Mouse (Mus musculus): ENCODE results near the gene C1qtnf1.
A peak's percentile ranks its signal among the peaks of the same experiment; 100 is the strongest.

The C1qtnf1 gene

GRCm38 (mm10) chr11:118473842-118474500 is 46.0 kb downstream of the C1qtnf1 start:
- DNase-seq (ENCODE audit: low spot score): no peak

- no peak for DNase-seq (ENCODE audit: low spot score)
These were observed 47.6 kb downstream of the C1qtnf1 start for GRCm38 (mm10) chr11:118475496-118476083.

GRCm38 (mm10) chr11:118476396-118477373 is 48.7 kb downstream of the C1qtnf1 start, which contains the start of gene Engase:
Engase (plus strand) TSS chr11:118476829.
- DNase-seq (ENCODE audit: low spot score): peak; percentile 94

- DNase-seq (ENCODE audit: low spot score): no peak
These were observed 51.8 kb downstream of the C1qtnf1 start for GRCm38 (mm10) chr11:118479776-118480175.

- no peak for DNase-seq (ENCODE audit: low spot score)
These were observed 53.2 kb downstream of the C1qtnf1 start for GRCm38 (mm10) chr11:118481231-118481630.

- DNase-seq (ENCODE audit: low spot score): no peak
These were observed 53.7 kb downstream of the C1qtnf1 start for GRCm38 (mm10) chr11:118481751-118482150.

- DNase-seq (ENCODE audit: low spot score): no peak
These were observed 56.2 kb downstream of the C1qtnf1 start for GRCm38 (mm10) chr11:118484169-118484568.

GRCm38 (mm10) chr11:118485338-118485737 is 57.3 kb downstream of the C1qtnf1 start:
- no peak for DNase-seq (ENCODE audit: low spot score)

GRCm38 (mm10) chr11:118485780-118486179 is 57.8 kb downstream of the C1qtnf1 start:
- DNase-seq (ENCODE audit: low spot score): no peak

- DNase-seq (ENCODE audit: low spot score): no peak
These were observed 58.3 kb downstream of the C1qtnf1 start for GRCm38 (mm10) chr11:118486281-118486680.

GRCm38 (mm10) chr11:118486881-118487772 is 59.1 kb downstream of the C1qtnf1 start:
- DNase-seq (ENCODE audit: low spot score): no peak

GRCm38 (mm10) chr11:118488191-118488906 is 60.3 kb downstream of the C1qtnf1 start:
- no peak for DNase-seq (ENCODE audit: low spot score)

- no peak for DNase-seq (ENCODE audit: low spot score)
These were observed 60.9 kb downstream of the C1qtnf1 start for GRCm38 (mm10) chr11:118488907-118489270.

- DNase-seq (ENCODE audit: low spot score): peak; percentile 92
These were observed 62.7 kb downstream of the C1qtnf1 start for GRCm38 (mm10) chr11:118490566-118491218.

GRCm38 (mm10) chr11:118491230-118491629 is 63.2 kb downstream of the C1qtnf1 start:
- no peak for DNase-seq (ENCODE audit: low spot score)

GRCm38 (mm10) chr11:118493458-118493857 is 65.5 kb downstream of the C1qtnf1 start:
- no peak for DNase-seq (ENCODE audit: low spot score)

GRCm38 (mm10) chr11:118494001-118494737 is 66.2 kb downstream of the C1qtnf1 start:
- DNase-seq (ENCODE audit: low spot score): no peak

GRCm38 (mm10) chr11:118495065-118495464 is 67.1 kb downstream of the C1qtnf1 start:
- DNase-seq (ENCODE audit: low spot score): no peak

GRCm38 (mm10) chr11:118496066-118496689 is 68.2 kb downstream of the C1qtnf1 start:
- DNase-seq (ENCODE audit: low spot score): no peak

All from testis, postnatal 10 days (tissue).